Mouse (Mus musculus) liver, embryonic 14.5 days (tissue): ENCODE measurements around the gene Gm3460.
"Not testable (repeated sequence)": the region's sequence is repeated elsewhere in the genome, so short reads cannot be mapped to it uniquely, and the experiment has no call there.

ENCODE experiments used
- CTCF ChIP-seq: IDR thresholded peaks from 2 replicates; pipeline ENCODE4 v1.5.1; 2016; ENCODE audit warnings: antibody characterized with exemption, low read depth, control low read depth
- EP300 ChIP-seq: IDR thresholded peaks from 2 replicates; pipeline ENCODE4 v1.6.1; 2016; ENCODE audit warnings: antibody characterized with exemption, low read depth

- TF ChIP-seq CTCF, EP300: not testable (repeated sequence)
Measured at GRCm38 (mm10) chr14:6622318-6622717, at the start of gene Gm3460.
